Mouse (Mus musculus): ENCODE measurements around the gene Caml.
"Not testable (repeated sequence)": the region's sequence is repeated elsewhere in the genome, so short reads cannot be mapped to it uniquely, and the experiment has no call there.

Gene Caml

GRCm38 (mm10) chr13:55622156-55622648 lies 603 bp upstream of the Caml start:
- DNase-seq (ENCODE audit: low spot score): not testable (repeated sequence)

DNA sequence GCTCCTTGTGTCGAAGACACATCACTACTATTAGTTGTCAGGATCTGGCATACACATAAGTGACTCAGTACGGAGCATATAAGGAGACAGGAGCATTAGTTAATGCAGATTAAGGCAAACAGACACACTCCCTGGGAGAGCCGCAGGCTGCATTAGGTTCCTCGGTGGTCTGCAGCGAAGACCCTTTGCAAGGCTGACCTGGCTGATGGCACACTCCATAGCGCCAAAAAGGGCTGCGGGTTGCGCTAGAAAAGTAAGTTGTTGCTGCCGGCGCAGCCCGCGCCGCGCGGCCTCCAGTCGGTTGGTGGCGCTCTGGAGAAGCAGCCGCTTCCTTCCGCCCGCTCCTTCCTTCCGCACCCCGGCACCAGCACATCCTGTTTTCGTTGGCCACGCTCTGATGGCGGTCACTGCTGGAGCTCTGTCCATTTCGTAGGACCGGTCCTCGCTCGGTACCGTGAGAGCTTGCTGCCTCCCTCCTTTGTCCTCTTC lies 11.9 kb downstream of the Caml start, which contains the start of gene Ddx46:
TSS of gene Ddx46 (plus strand) at position 389 of the 489 bp plus-strand sequence.
- DNase-seq (ENCODE audit: low spot score): peak; percentile 91

GRCm38 (mm10) chr13:55635146-55635571 lies 12.4 kb downstream of the Caml start:
- DNase-seq (ENCODE audit: low spot score): no peak

GRCm38 (mm10) chr13:55636185-55636983 lies 13.6 kb downstream of the Caml start:
- DNase-seq (ENCODE audit: low spot score): no peak

GRCm38 (mm10) chr13:55640480-55640879 lies 17.7 kb downstream of the Caml start:
- DNase-seq (ENCODE audit: low spot score): peak; percentile 85

GRCm38 (mm10) chr13:55644525-55644924 lies 21.7 kb downstream of the Caml start:
- peak; percentile 66 for DNase-seq (ENCODE audit: low spot score)

- no peak for DNase-seq (ENCODE audit: low spot score)
Measured at GRCm38 (mm10) chr13:55650098-55650497, 27.3 kb downstream of the Caml start.

GRCm38 (mm10) chr13:55650980-55651379 lies 28.2 kb downstream of the Caml start:
- DNase-seq (ENCODE audit: low spot score): no peak

DNA sequence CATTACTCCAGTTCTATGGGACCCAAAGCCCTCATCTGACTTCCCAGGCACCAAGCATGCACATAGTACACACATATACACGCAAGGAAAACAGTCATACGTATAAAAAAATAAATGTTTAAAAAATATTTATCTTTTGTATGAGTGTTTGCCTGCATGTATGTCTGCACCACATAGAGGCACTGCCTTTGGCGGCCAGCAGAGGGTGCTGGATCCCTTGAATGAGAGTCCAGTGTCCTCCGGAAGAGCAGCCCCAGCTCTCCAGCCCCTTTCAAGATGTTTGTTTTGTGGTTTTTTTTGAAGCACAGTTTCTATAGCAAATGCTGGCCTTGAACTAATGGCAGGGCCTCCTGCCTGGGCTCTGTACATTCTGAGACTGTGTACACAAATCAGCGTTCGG lies 45.7 kb downstream of the Caml start:
- DNase-seq (ENCODE audit: low spot score): peak; percentile 63

DNA sequence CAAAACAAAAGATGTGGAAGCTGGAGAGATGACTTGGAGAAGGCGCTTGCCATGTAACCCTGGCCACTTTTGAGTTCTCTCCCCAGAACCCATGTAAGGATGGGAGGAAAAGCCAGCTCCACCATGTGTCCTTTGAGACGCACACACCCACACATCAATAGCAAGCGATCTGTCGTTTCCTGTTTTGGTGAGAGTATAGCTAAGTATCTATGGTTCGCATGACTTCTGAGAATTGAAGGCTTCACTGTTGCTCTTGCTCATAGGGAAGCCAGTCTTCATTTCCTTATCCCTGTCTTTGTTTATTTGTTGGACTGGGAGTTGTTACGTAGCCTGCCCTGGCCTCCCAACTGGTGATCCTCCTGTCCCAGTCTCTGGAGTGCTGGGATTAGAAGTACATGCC lies 49.9 kb downstream of the Caml start:
- no peak for DNase-seq (ENCODE audit: low spot score)

DNA sequence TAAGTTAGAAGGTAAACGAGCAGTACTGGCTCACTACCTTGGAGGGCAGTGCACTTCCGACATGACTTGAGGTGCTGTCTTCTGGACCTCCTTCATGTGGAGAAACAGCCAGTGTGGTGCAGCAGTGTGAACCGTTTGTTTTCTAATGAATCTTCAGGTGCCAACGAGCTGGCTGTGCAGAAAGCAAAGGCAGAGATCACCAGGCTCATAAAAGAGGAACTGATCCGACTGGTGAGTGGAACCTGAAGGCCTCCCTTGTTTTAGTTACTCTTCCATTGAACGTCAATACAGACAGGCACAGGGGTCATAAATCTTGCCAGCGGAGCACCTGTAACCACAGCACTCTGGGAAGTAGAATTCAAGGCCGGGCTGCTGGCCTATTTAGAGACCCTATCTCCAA lies 54.6 kb downstream of the Caml start:
- no peak for DNase-seq (ENCODE audit: low spot score)

Data from embryo, embryonic 10.5 days (tissue).